Mouse (Mus musculus) thymus, postnatal 14 days (tissue): ENCODE data around the gene Polr2e.

Experiments
- DNase-seq: peaks from one replicate; pipeline ENCODE4 v3.0.0; 2021

The Polr2e gene

DNA sequence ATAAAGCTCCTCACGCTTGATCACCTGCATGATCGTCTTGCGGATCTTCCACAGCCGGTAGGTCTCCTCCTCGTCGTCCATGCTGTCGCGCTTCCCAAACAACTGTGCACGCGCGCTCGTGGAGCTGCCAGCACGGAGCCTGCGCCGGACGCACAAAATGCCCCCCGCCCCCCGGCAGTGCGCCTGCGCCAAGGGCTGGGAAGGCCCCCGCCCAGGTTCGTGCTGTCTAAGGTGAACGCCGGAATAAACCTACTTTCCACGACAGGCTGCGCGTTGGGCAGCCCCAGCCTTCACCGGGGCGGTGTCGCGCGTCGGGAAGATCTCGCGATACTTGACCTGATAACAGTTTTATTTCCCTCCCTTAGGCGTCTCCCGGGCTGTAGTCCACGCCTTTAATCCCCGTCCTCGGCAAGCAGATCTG, at the start of gene Polr2e:
Gene Polr2e (minus strand): TSS at position 237 of the 421 bp plus-strand sequence.
- DNase-seq: peak; percentile 97

DNA sequence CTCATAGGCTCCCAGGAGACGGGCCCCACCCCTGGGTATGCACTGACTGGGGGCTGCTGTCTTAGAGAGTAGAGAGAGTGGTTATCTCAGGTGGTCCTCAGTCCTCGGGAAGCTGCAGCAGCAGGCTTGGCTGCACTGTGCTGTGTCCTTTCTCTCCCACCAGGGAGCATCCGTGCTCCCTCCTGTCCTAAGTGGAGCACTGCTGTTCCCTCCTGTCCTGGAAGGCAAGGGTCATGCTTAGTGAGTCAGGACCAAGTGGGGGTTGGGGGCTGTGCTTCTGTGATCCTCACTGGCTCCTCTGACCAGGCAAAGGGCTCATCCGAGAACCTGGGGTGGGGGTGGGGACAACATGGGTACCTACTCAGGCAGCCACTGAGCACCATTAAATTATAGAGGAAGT, 49.6 kb upstream of the Polr2e start:
- no peak for DNase-seq

DNA sequence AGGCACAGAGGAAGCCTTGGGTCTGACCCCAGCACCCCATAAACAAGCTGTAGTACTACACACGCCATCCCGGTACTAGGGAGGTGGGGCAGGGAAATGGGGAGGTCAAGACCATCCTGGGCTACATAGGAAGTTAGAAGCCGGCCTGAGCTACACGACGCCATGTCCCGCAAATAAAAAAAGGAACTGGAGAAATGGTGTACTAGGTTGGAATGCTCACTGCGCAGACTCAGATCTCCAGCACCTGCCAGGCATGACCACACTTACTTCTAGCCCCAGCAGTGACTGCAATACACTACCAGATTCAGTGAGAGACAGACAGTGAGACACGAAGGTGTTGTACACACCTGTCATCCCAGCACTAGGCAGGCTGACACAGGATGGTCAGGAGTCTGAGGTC, 47.9 kb upstream of the Polr2e start:
- no peak for DNase-seq

DNA sequence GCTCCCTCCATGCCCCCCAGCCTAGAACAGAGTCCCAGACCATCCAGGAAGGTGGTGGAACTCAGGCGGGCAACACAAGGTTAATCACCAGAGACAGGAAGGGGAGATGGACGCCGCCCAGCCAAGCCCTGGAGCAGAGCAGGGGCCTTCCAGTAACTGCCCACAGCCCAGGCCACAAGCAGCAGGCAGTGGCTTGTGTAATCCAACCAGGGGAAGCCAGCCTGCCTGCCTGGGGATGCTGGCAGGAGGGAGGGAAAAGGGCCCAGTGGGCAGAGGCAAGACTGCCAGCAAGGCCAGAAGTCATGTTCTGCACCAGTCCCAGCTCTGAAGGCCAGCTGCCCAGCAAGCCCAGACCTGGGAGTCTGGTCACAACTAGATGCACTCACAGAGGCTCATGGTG, 47.3 kb upstream of the Polr2e start:
- DNase-seq: no peak

DNA sequence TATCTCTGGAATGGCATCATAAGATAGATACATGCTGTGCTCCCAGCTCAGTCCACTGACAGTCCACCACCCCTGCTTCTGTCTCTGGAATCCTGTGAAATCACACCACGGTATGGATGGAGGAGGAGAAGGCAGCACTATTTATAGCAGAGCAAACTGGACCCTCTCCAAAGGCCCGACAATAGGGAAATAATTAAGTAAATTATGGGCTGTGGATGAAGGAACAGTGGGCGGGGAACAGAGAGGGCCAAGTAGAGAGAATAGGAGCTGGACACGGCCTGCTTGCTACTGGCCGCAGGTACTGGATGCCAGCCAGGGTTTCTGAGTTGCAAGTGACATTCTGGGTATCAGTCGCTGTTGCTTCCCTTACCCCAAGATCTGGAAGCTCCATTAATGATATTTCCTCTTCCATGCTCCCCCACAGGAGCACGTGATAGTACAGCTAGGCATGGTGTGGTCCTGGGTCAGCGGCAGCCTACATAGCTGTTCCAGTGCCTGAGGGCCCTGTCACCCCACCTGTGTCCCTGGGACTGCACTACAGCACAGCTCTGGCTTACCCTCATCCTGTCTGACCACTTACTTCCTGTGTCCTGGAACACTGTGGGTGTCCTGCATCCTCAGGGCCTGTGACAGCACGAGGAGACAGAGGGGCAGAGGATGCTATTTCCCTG, 45.4 kb upstream of the Polr2e start:
- DNase-seq: no peak

DNA sequence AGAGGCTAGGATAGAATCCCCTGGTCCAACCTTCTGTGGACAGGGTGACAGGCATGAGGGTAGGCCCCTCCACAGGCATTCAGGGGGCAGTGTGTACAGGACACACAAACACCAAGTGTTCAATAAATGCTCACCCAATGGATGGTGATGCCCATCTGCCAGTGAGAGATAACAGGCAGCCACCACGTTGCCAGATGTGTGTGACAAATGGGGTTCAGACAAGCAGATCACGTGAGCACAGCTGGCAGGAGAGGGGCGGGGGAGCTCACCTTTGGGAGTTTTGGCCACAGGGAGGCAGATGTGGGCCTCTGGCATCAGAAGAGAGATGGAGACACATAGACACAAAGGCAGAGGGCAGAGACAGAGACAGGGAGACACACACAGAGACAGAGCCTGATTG, 41.5 kb upstream of the Polr2e start:
- no peak for DNase-seq

DNA sequence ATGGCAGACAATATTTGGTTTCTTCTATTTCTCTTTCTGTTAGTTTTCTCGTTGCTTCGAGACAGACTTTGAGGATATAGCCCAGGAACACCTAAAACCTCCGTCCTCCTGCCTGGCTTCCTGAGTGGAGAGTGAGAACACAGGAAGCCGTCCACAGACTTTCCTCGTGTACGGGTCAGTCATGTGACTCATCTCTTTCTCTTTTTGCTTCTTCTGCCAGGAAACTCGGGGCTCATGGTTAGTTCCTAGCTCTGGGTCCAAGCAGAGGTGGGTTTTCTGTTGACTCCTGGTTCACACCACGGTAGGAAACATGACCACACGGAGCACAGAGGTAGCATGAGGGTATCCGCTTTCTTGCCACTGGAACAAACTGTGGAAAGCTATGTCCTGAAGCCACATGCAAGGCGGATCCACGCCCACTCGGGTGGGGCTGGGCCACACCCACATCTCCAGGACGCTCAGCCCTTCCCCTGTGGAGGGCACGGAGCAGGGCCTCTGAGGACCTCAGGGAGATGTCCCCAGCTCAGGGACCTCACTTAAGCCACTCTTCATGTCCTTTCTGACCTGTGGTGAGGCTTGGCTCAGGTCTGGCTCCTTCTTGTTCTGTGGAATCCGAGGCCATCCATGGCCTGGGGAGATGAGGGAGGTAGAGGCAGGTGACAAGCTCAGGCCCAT, 40.9 kb upstream of the Polr2e start:
- DNase-seq: no peak

DNA sequence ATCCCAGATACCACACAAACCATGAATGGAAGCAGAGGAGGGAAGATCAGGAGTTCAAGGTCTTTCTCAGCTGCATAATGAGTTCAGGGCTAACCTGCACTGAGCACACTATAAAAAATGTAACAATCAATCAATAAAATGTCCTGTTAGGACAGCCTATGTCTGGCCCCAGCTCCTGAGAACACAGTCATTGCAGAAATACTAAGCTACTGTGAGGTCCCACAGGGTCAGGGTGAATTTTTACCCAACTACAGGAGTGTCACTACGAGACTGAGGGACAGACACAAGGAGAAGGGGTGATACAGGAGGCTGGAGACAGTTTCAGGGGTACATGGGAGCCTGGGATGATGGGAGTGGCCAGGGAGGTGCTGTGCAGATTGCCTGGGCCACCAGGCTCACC, 38.8 kb upstream of the Polr2e start:
- no peak for DNase-seq

DNA sequence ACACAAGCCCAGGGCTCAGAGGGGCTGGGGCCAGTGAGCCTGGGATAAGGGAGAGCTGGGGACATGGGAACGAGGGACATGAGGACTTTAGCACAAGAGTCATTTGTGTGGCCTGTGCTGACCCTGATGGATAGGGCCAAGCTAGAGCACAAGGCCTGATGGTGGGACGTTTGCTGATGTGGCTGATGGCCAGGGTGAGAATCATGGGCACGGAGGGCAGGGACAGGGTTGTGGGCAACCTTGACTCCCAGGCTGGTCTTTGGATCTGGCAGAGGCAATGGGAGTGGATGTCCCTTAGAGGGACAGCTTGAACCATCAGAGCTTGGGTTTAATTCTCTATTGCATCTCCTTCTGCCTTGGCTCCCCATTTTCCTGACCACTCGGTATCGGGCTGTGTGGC, 37.7 kb upstream of the Polr2e start:
- no peak for DNase-seq

DNA sequence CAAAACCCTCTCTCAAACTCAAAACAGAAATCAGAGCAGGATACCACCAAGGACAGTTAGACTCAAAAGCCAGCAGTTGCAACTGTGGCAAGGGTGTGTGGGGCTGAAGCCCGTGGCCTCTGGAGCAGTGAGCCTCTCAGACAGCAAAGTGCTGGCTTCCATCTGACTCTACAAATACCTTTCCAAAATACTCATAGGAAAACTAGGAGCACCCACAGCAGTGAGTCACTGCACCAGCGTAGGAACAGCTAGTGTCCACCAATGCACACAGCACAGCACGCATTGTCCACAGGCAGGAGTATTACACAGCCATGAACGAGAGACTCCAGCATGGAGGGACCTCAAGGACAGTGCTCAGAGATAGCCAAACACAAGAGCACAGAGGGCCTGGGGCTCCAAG, 36.8 kb upstream of the Polr2e start:
- no peak for DNase-seq

DNA sequence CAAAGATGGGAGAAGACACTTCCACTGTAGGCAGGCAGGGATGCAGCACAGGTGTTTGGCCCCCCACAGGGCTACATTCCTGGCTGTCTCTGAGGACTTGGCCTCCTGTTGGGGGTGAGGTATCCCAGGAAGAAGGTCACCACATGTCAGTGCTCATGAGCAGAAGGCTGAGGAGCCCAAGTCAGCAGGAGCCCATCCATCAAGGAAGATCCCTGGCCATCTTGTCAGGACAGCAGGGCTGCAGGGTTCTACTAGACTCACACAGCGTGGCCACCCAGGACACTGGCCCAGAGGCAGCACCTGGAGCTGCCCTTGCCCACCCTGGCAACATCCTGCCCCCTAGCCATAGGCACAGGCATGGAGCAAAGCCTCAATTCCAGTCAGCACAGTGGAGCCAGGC, 36.3 kb upstream of the Polr2e start:
- DNase-seq: no peak

DNA sequence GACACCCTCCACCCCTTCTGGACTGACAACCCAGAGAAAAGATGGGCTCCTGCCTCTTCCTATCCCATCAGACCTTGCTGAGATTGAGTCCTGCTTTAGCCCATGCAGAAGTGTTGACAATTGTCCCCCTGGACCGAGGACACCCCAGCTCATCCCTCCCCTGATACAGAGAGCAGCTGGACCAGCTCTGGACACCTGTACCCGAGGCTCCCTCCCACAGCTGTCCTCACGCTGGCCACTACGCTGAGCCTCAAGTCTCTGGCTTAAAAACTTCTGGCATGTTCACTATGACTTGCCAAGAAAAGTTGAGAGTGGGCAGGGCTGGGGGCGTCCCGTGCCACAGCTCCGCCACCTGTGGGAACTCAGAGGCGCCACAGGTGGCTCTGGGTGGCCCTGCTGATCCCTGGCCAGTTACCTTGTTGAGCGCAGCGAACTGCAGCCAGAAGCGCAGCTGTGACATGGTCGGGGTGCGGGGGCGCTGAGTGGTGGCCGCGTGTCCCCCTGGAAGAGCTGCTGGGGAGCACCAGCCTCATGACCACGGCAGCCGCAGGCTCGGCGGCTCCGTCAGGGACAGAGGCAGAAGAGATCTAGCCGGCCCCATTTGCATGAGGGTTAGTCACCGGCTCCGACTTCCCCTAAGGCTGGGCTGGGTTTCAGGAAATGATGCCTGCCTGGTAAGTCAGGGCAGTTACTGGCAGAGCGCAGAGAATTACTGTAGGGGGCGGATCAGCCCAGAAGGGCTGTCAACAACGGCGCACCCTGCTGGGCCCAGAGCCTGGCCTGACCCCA, 35.4 kb upstream of the Polr2e start:
- DNase-seq: peak; percentile 84

DNA sequence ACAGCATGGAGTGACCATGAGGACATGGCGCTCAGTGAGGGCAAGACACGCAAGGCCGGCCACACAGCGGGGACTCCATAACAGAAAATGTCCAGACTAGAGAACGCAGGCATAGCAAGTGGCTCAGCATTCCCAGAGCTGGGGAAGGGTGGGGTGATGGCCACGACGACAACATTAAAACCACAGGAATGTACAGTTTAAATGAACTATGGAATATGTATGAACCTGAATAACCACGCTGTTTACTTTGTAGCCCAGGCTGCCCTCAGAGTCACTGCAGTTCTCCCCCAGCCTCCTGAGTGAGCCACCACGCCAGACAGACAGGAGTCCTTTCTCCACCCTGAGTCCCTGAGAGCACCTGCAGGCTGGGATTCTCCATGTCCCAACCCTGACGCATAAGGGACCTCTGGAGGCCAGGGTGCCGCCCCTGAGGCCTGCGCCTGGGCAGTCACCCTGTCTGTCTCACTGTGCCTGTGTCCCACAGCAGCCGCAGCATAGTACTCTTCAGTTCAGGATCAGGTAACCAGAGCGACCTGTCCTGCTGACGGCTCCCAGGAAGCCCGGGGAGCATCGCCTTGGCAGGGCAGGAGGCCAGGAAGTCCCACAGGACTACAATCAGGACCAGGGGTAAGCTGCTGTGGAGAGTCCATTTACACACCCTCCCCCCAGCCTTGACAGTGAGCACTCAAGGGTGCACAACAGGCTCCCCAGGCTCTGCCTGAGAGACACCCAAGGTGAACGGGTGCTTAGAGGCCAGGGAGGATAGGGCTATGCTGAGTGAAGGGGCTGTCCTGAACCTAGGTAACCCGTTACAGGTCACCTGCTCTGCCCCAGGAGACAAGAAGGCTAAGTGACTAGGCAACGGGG, 33.3 kb upstream of the Polr2e start:
- no peak for DNase-seq

DNA sequence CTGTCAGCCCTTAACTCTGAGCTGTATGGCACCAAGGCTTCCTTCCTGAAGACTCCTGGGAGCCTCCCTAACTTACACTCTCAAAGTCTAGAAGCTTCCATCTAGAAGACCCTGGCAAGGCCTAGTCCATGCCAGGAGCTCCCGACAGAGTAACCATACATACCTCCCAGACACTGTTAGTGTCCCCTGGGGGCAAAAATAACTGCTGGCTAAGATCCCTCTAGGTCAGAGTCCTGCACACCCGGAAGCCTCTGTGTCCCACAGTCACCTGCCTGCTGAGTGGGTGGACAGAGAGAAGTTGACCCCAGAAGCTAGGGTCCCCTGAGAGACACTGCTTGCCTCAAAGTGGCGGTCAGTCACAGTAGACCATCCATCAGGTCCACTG, 31.9 kb upstream of the Polr2e start:
- DNase-seq: no peak

DNA sequence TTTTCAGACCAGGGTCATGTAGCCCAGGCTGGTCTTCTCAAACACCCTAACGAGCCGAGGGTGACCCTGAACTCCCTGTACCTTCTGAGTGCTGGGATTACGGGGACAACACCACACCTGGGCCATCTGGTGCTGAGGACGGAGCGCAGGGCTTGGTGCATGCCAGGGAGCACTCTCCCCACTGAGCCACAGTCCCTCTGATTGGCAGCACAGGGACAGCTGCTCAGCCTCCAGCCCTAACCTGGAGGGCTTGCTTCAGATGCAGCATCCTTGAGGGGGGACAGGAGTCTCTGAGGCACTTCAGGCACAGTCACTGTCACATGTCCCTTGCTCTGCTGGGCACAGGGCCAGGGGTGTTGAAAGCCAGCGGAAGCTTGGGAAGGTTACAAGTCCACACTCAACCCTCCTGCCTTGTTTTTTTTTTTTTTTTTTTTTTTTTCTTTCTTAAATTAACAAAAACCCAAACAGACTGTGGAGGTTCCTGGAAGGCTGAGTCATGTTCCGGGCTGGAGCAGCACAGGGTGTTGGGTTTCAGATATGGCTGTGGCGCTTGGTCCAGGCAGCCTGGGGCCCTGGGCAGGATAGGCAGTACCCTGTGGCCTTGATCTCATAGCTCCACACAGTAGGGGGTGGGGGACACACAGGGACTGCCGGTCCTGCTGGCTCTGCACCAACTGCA, 31.4 kb upstream of the Polr2e start:
- no peak for DNase-seq

DNA sequence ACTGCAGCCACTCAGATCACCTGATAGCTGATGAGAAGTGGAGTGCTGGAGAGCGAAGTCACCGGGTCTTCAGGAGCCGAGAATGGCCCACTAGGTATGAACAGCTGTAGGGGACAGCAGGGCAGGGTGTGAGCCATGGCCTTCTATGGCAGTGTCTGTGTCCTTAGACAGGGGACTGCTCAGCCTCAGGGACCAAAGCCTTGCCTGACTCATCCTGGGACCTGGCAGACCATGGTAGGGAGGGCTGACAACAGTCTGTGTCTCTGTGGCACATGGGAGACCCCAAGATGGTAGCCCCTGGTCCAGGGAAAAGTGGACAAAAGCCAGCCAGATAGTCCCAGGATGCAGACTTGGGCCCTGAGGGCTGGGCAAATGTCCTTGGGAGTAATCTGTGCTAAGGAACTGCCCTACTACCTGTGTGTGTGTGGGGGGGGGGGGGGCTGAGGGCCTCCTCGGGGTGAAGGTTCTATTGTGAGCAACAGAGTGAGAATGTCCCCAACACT, 30.4 kb upstream of the Polr2e start:
- DNase-seq: no peak

DNA sequence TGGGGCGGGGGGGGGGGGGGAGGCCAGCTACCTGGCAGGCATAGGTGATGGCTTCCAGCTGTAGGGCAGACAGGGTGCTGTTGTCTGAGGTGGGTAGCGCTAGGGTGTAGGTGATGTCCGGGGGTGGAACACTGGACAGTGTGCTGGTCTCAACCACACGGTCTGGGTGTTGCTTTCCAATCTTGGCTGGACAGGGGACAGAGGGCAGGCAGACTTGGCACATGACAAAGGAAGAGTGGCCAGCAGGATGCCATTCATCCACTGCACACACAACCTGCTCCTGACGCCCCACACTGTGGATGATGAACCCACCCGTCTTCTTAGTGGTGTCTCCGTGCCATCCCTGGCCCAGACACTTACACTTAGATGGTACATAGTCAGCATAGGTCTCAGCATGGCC, 29.7 kb upstream of the Polr2e start:
- no peak for DNase-seq

DNA sequence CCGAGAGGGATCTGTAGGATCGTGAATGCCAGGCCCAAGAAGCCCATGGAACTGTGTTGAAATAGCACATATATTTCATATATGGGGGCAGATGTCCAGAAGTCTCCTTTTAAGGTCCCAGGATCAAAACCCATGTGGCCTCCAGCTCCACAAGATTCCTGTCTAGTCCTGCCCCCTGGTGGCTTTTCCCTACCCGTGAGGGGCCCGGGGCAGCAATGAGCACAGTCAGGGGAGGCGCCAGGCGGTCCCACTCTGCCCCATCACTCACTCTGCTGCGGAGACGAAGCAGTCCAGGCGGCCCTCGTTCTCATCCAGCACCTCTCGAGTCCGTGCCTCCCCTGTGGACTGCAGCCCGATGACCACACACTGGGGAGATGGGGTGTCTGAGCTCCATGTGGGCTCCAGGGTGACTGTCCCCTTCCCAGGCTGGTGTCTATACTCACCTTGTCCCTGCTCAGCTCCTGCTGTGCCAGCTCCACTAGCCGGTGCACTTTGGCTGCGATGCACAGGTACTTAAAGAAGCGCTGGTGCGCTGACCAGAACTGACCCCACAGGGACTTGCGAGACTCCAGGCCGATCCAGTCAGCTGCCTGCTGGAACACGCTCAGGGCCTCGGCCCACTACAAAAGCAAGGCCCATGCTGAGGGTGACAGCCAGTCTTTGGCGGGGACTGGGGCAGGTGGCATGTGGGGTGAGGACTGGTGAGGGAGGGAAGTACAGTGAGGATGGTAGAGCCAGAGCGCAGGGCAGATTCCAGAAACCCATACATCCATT, 24.5 kb upstream of the Polr2e start:
- peak; percentile 65 for DNase-seq

DNA sequence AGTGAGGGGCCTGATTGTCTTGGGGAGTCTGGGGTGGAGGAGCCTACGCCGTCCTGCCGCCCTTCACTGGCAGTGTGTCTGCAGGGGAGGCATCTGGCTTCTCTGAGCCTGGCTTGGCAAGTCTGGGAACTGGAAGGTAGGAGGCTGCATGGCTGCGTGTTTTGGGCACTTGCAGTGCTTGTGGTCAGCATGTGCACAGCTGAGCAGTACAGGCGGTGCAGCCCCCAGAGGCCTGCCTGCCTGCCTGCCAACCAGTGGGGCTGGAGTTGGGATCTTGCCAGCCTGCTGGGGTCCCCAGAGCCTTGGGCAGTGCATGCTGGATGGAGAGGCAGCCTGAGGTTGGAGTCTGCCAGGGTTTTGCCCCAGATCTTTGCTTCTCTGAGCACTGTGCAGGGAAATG, 23.5 kb upstream of the Polr2e start:
- no peak for DNase-seq

DNA sequence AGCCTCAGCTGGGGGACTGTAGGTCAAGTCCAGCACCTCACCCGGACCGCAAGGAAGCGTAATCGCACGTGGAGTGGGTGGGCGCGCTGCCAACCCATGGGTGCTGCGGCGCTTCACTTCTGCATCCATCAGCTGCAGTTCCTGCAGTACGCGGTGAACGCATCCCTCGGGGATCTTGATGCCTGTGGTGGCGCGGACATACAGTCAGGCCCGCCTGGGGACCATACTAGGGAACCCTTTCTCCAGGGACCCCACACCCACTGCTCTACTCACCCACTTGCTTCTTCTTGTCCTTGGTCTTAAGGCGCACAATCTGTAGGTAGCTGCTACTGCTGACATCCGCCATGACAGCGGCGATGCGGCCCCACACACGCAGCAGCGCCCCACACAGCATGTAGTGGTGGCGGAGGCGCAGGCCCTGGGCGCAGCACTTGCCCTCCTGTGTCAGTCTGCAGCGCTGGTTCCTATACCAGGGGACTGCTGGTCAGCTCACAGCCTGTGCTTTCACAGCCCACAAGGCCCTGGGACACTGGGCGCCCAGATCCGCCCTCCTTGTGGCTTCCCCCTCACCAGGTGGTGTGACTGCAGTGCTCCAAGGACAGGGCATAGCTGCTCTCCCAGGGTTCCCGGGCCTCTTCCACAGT, 18.2 kb upstream of the Polr2e start:
- DNase-seq: no peak
